Mouse (Mus musculus) right cerebral cortex, postnatal 14 days (tissue): Measurements from ENCODE around the gene Lrrc8c.

Experiments used
- DNase-seq: peaks from one replicate; pipeline ENCODE4 v3.0.0; 2022

Gene Lrrc8c

GRCm38 (mm10) chr5:105557346-105557745, 38.2 kb downstream of the Lrrc8c start:
- no peak for DNase-seq

GRCm38 (mm10) chr5:105557777-105558240, 38.6 kb downstream of the Lrrc8c start:
- peak; percentile 17 for DNase-seq

- no peak for DNase-seq
Observed at GRCm38 (mm10) chr5:105558517-105558916, 39.3 kb downstream of the Lrrc8c start.

GRCm38 (mm10) chr5:105561926-105562325, 42.7 kb downstream of the Lrrc8c start:
- peak; percentile 23 for DNase-seq

DNA sequence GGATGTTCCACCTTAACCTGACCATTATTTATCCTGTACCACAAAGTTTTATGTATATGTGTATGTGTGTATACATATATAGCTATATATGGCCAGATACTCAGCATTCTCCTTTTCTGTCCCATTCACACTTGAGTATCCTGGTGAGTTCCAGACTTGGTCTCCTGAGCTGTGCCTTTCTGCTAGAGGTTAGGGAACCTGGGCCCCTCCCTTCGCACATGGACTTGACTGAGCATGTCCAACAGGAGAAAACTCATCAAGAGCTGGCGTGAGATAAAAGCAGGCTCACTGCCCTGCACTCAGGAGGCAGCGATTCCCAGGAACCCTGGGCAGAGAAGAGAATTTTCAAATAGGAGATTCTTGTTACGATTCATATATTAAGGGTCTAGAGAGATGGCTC, 45.6 kb downstream of the Lrrc8c start:
- DNase-seq = no peak

GRCm38 (mm10) chr5:105565824-105566223, 46.6 kb downstream of the Lrrc8c start:
- DNase-seq = no peak

DNA sequence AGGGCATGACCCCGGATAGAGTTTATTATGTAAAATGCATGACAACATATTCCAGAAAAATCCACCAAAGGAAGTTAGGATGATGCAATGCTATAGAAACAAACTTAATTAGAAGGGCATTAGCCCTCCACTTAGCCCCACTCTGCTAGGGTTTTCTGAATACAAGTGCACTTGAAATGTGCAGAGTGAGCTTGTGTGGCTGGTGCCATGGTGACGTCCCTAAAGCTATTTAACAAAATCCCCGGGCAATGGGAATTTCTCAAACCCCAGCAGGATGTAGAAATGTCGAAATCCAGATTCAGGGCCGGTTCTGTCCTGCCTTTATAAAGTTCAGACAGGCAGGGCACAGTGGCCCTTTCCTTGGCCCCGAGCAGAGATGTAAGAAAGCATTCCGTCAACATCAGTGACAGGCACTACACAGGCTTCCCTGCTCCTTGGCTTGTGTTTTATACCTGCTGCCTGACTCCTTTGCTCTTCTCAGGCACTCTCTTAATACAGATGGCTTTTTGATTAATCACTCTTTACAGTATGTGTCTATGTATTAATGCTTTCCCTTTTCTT, 47.7 kb downstream of the Lrrc8c start:
- DNase-seq = no peak

DNA sequence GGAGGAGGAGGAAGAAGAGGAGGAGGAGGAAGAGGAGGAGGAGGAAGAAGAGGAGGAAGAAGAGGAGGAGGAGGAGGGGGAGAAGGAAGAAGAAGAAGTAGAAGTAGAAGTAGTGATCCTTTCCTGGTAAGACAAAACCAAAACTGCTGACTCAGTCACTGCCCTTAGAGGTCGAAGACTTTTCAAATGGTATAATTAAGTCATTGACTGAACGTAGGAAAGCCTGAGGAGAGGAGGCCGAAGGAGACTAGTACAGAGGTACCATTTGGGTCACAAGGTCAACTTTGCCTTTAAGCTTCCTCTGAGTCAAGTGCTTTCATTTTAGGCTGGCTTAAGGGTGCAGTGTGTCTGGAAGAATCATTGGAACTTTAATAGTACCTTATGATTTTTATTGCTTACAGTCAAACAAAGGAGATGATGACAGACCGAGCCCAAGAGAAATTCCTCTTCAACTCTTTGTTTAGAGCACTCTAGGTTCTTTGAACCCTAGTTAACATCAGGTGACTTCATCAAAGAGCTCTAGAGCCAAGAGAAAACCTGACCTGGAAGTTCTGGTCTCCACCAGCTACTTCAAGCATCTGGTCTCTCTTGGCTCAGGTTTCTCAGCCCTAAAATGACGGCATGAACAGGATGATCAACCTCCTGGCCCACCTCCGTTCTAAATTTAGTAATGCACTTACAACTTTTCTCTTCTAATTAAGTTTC, 49.0 kb downstream of the Lrrc8c start:
- no peak for DNase-seq

DNA sequence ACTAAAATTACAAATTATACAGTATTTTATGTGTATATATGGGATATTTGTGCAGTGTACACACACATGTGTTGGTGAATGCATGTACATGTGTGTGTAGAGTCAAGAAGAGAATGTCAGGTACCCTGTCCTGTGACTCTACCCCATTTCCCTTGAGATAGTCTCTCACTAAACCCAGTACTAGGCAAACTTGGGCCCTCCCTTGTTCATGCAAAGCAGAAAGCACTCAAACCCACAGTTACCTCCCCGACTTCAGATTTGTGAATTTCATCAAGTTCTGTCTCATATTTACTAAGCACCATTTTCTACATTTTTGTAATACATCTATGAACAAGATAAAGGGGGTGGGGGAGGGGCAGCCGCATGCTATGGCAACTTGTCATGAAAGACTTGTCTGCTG, 50.0 kb downstream of the Lrrc8c start:
- no peak for DNase-seq

DNA sequence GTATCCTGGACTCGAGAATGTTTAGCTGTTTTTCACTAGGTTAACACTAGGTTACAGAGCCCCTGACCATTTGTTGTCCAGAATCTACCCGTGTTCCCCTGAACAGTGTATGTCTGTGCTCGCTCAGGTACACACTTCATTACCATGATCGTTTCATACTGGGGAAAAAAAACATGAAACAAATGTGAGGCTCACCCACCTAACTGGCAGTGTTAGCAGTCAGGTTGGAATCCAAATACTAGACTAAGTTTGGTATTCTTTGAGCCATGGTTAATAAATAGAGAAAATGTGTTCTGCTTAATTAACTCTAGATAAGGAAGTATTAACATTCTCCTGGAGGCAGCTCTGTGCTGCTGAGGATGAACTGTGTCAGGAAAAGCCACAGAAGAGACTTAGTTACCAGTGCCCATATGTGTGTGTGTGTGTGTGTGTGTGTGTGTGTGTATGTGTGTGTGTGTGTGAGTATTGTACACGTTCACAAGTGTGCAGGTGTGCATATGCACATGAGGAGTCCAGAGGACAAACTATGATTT, 53.0 kb downstream of the Lrrc8c start:
- no peak for DNase-seq

DNA sequence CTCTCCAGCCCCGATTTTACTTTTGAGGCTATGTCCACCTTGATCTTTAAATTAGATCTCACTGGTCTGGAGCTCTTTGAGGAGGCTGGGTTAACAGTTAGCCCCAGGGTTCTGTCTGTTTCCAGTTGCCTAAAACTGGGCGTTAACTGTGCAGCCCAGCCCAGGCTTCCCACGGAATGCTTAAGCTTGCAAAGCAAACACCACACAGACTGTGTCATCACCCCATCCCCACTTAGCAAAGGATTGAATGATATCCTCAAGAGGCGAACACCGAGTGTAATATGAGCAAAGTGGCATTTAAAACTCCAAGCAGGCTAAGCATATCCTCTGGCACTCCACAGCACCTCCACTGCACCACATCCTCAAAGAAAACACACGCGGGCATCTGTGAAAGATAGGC, 53.7 kb downstream of the Lrrc8c start:
- no peak for DNase-seq

DNA sequence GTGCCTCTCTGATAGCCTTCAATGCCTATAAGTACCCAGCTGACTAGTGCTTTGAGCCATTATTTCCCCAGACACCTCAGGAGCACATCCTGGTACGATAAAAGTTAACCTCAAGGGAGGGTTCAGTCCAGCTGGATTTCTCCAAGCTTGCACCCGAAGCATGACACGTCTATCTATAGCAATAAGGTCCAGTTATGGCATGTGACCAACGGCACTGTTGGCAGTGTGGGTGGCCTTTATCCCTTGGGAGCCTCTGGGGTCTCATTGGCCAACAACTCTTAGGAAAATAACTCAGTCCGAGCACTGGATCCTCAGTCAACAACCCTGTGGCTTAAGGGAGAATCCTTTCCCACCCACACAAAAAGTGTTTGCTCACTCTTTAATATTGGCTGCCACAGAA, 55.6 kb downstream of the Lrrc8c start:
- DNase-seq = no peak

- no peak for DNase-seq
Observed at GRCm38 (mm10) chr5:105575839-105576238, 56.7 kb downstream of the Lrrc8c start.

- no peak for DNase-seq
Observed at GRCm38 (mm10) chr5:105580909-105581308, 61.7 kb downstream of the Lrrc8c start.

DNA sequence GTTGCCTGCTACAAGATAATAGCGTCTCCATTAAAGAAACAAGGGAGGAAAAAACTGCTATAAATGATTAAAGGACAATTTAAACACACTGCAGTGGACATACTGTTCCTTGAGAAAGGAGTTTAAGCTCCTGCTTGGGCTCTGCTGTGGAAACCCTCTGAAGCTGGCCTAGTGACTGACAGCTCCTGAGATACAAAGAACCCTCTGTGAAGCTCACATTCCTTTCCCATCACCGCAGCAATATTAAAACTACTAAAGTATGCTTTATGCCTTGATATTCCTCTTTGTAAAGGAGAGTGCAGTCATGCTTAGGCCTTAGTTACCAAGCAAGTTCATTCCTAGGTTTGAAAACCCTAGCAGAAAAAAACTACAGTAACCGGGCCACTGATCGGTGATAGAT, 66.7 kb downstream of the Lrrc8c start:
- DNase-seq = no peak

GRCm38 (mm10) chr5:105586655-105587054, 67.5 kb downstream of the Lrrc8c start:
- no peak for DNase-seq

- DNase-seq = no peak
Observed at GRCm38 (mm10) chr5:105587471-105587870, 68.3 kb downstream of the Lrrc8c start.

- no peak for DNase-seq
Observed at GRCm38 (mm10) chr5:105588683-105589082, 69.5 kb downstream of the Lrrc8c start.

- no peak for DNase-seq
Observed at GRCm38 (mm10) chr5:105589119-105589518, 69.9 kb downstream of the Lrrc8c start.

GRCm38 (mm10) chr5:105592396-105592795, 73.2 kb downstream of the Lrrc8c start:
- no peak for DNase-seq

- DNase-seq = no peak
Observed at GRCm38 (mm10) chr5:105593630-105594029, 74.4 kb downstream of the Lrrc8c start.

GRCm38 (mm10) chr5:105598866-105599265, 79.7 kb downstream of the Lrrc8c start:
- DNase-seq = no peak

- DNase-seq = no peak
Observed at GRCm38 (mm10) chr5:105599315-105599714, 80.1 kb downstream of the Lrrc8c start.

GRCm38 (mm10) chr5:105600998-105601397, 81.8 kb downstream of the Lrrc8c start:
- no peak for DNase-seq

DNA sequence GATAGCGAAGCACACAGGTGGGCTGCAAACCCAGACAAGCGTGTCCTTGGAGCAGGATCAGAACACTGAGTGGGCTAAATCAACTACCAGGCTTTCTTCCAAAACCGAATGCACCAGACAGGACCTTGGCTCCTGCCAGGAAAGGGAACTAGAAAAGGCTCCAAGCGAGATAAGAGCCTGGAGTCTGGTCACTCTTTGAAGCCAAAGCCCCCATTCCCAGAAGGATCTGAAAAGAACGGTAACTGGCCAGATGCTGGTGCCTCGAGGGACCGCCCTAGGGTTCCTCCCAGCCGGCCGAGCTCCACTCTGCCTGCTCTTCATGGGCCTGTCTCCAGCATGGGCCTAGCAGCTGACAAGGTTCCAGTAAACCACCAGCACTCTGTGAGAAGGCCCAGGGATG, 83.4 kb downstream of the Lrrc8c start:
- no peak for DNase-seq
